24 mouse cellular contexts compared by ENCODE assay signal in genomic region chr5:15484616-15485015, GRCm38 (mm10). TPM values are rescaled to one million over a fixed set of nuclear protein-coding genes. Genes with fewer than 3 reads are reported as not detected.
DNase-seq lines count a peak whose midpoint lies in the region; ATAC-seq and TF ChIP-seq lines count a peak whose summit lies in the region.
"Not testable (repeated sequence)": the region's sequence is repeated elsewhere in the genome, so short reads cannot be mapped to it uniquely, and the experiment has no call there.
"Had no signal": no experiment of that assay in that cellular context is flagged by ENCODE, and none has a peak within 500 bp of the region (broad histone marks: within the 10 kb centered on the region; RNA-seq: fewer than 3 reads in every experiment).

No protein-coding gene starts in this region.

- not testable (repeated sequence) for H3K4me3 ChIP-seq in heart, postnatal 0 days (ENCODE audit: low read depth, low read length); kidney, postnatal 0 days (replicated peaks; ENCODE audit: low read depth, low read length); limb, embryonic 10.5 days; lung, embryonic 14.5 days (ENCODE audit: low read depth, low read length)

- not testable (repeated sequence) for H3K9ac ChIP-seq in heart, postnatal 0 days (replicated peaks; ENCODE audit: low read depth, low read length); kidney, postnatal 0 days (ENCODE audit: low read depth, low read length); lung, embryonic 14.5 days

- not testable (repeated sequence) for H3K27ac ChIP-seq in heart, postnatal 0 days (ENCODE audit: low read depth); kidney, postnatal 0 days; limb, embryonic 10.5 days; lung, embryonic 14.5 days (ENCODE audit: low read depth)

- TF ChIP-seq EP300 in heart, postnatal 0 days (IDR thresholded peaks at IDR 0.05; ENCODE audit: low read depth), result not testable (repeated sequence)

- H3K27me3 ChIP-seq in heart, postnatal 0 days (ENCODE audit: control insufficient read depth, insufficient read depth, low read length); kidney, postnatal 0 days (ENCODE audit: insufficient read depth, low read length); limb, embryonic 10.5 days (ENCODE audit: low read depth, poor library complexity, severe bottlenecking); lung, embryonic 14.5 days (ENCODE audit: insufficient read depth, low read length): not testable (repeated sequence)

- not testable (repeated sequence) for TF ChIP-seq POLR2A in brain, embryonic 14.5 days (IDR thresholded peaks at IDR 0.05; ENCODE audit: borderline replicate concordance, extremely low read depth, insufficient read depth, insufficient read length, poor library complexity, severe bottlenecking)

- TF ChIP-seq CTCF in brain, embryonic 14.5 days (IDR thresholded peaks at IDR 0.05; ENCODE audit: borderline replicate concordance, extremely low read depth, insufficient read depth, insufficient read length); lung, embryonic 14.5 days (IDR thresholded peaks at IDR 0.05; ENCODE audit: low read depth): not testable (repeated sequence)
- 0 out of 2 replicates have a peak, but pooled peaks have one; percentile 8 for TF ChIP-seq CTCF in heart, postnatal 0 days (IDR thresholded peaks at IDR 0.05; ENCODE audit: low read depth)
- peak; percentile 50 for TF ChIP-seq CTCF in kidney, postnatal 0 days (IDR thresholded peaks at IDR 0.05; ENCODE audit: low read depth)

- H3K4me2 ChIP-seq in heart, postnatal 0 days (ENCODE audit: low read depth, low read length); kidney, postnatal 0 days (ENCODE audit: low read length); lung, embryonic 14.5 days: not testable (repeated sequence)

- not testable (repeated sequence) for H3K4me1 ChIP-seq in heart, postnatal 0 days (ENCODE audit: control insufficient read depth, insufficient read depth); kidney, postnatal 0 days (replicated peaks; ENCODE audit: insufficient read depth, low read length); limb, embryonic 10.5 days; lung, embryonic 14.5 days (ENCODE audit: insufficient read depth)

- H3K36me3 ChIP-seq in heart, postnatal 0 days (replicated peaks; ENCODE audit: control insufficient read depth, insufficient read depth, low read length); kidney, postnatal 0 days (ENCODE audit: insufficient read depth, low read length); limb, embryonic 10.5 days; lung, embryonic 14.5 days (ENCODE audit: insufficient read depth): not testable (repeated sequence)

- peak; percentile 33 for DNase-seq in adipocyte (ENCODE audit: low spot score)
- peak; percentile 3 for DNase-seq in brain, embryonic 14.5 days (ENCODE audit: low read depth)
- DNase-seq in heart, postnatal 0 days (ENCODE audit: low spot score); kidney, postnatal 0 days (ENCODE audit: low spot score): not testable (repeated sequence)
- DNase-seq in limb, embryonic 10.5 days (ENCODE audit: low spot score), result peak; percentile 15
- peak; percentile 40 for DNase-seq in lung, embryonic 14.5 days

- H3K9me3 ChIP-seq in heart, postnatal 0 days (replicated peaks; ENCODE audit: control insufficient read depth, low read length), result 0 out of 2 replicates have a peak, but pooled peaks cover 12% of the 10 kb centered on the region
- H3K9me3 ChIP-seq in kidney, postnatal 0 days (replicated peaks; ENCODE audit: low read length), result not testable (repeated sequence)
- H3K9me3 ChIP-seq in limb, embryonic 10.5 days (replicated peaks), result peaks cover 14% of the 10 kb centered on the region
- H3K9me3 ChIP-seq in lung, embryonic 14.5 days (ENCODE audit: low read depth, low read length), result peaks cover 15% of the 10 kb centered on the region

- ATAC-seq in heart, postnatal 0 days (ENCODE audit: insufficient read depth, low read depth); kidney, postnatal 0 days (replicated peaks; ENCODE audit: low FRiP score, low read depth); lung, embryonic 14.5 days (ENCODE audit: insufficient read depth): not testable (repeated sequence)

- 15% methylated on average over 2 of the region's 2 CpGs for WGBS in heart, postnatal 0 days
- 26% methylated on average over 2 of the region's 2 CpGs for WGBS in kidney, postnatal 0 days
- WGBS in limb, embryonic 10.5 days, result 30% methylated on average over 2 of the region's 2 CpGs
- WGBS in lung, embryonic 14.5 days, result 19% methylated on average over 2 of the region's 2 CpGs

RNA-seq across cellular contexts. Expression of gene Gm21149, which starts 8.3 kb away (rescaled TPM):
- polyA plus RNA-seq in brain, embryonic 14.5 days (2012; rRNA removed), result not detected in 2 replicates
- not detected in 2 replicates for total RNA-seq in heart, postnatal 0 days (2014; rRNA removed; ENCODE audit: low replicate concordance)
- polyA plus RNA-seq in heart, postnatal 0 days (2015; fragmentation: Nextera tagmentation; extraction: Ambion mirVana), result not detected in 2 replicates
- polyA plus RNA-seq in kidney, postnatal 0 days (2015; fragmentation: Nextera tagmentation; extraction: Ambion mirVana), result not detected in 2 replicates
- polyA plus RNA-seq in limb, embryonic 10.5 days (2016; fragmentation: Nextera tagmentation; extraction: Ambion mirVana), result not detected in 2 replicates
- not detected in 2 replicates for polyA plus RNA-seq in lung, embryonic 14.5 days (2014; fragmentation: Nextera tagmentation; extraction: Ambion mirVana)
- total RNA-seq: adrenal gland, adult 2 months; adrenal gland, postnatal 4 days; gastrocnemius, adult 18-20 months; gastrocnemius, postnatal 25 days; granulocyte monocyte progenitor cell, adult 5-6 weeks; heart, postnatal 10 days; heart, postnatal 4 days; MEL had no signal
- polyA plus RNA-seq: activated CD4-positive, CD25-positive, alpha-beta regulatory T cell, adult 4 months; adrenal gland, adult 2 months; CD4-positive, CD25-positive, alpha-beta regulatory T cell, adult 4 months; embryonic facial prominence, embryonic 13.5 days; forebrain, embryonic 12.5 days; forebrain, embryonic 16.5 days; hindbrain, embryonic 12.5 days; hindbrain, embryonic 16.5 days; Patski had no signal

RNA-seq across cellular contexts. Expression of gene Gm21190, which starts 44.4 kb away (rescaled TPM):
- polyA plus RNA-seq in brain, embryonic 14.5 days (2012; rRNA removed), result not detected in 2 replicates
- total RNA-seq in heart, postnatal 0 days (2014; rRNA removed; ENCODE audit: low replicate concordance), result not detected in 2 replicates
- polyA plus RNA-seq in heart, postnatal 0 days (2015; fragmentation: Nextera tagmentation; extraction: Ambion mirVana), result 0.10 TPM in 1 of 2 replicates, not detected in the other
- not detected in 2 replicates for polyA plus RNA-seq in kidney, postnatal 0 days (2015; fragmentation: Nextera tagmentation; extraction: Ambion mirVana)
- polyA plus RNA-seq in limb, embryonic 10.5 days (2016; fragmentation: Nextera tagmentation; extraction: Ambion mirVana), result not detected in 2 replicates
- polyA plus RNA-seq in lung, embryonic 14.5 days (2014; fragmentation: Nextera tagmentation; extraction: Ambion mirVana), result not detected in 2 replicates
- total RNA-seq: adrenal gland, adult 2 months; adrenal gland, postnatal 4 days; gastrocnemius, adult 18-20 months; gastrocnemius, postnatal 25 days; granulocyte monocyte progenitor cell, adult 5-6 weeks; heart, postnatal 10 days; heart, postnatal 4 days; MEL had no signal
- polyA plus RNA-seq: activated CD4-positive, CD25-positive, alpha-beta regulatory T cell, adult 4 months; adrenal gland, adult 2 months; CD4-positive, CD25-positive, alpha-beta regulatory T cell, adult 4 months; embryonic facial prominence, embryonic 13.5 days; forebrain, embryonic 12.5 days; forebrain, embryonic 16.5 days; heart, embryonic 13.5 days; hindbrain, embryonic 12.5 days; hindbrain, embryonic 16.5 days; intestine, embryonic 14.5 days; Patski had no signal
